In genomic region chr2:30366203-30366602, GRCm38 (mm10) we compare ENCODE assay signal across 16 mouse cellular contexts. TPM values are rescaled to one million over a fixed set of nuclear protein-coding genes. Genes with fewer than 3 reads are reported as not detected.
DNase-seq lines count a peak whose midpoint lies in the region; ATAC-seq and TF ChIP-seq lines count a peak whose summit lies in the region.
"Had no signal": no experiment of that assay in that cellular context is flagged by ENCODE, and none has a peak within 500 bp of the region (broad histone marks: within the 10 kb centered on the region; RNA-seq: fewer than 3 reads in every experiment).

No protein-coding gene starts in this region.

- peak; percentile 49 for TF ChIP-seq CTCF in heart, adult 2 months (IDR thresholded peaks at IDR 0.05)
- peak; percentile 38; the same call in 1 of the 2 replicates for TF ChIP-seq CTCF in lung, postnatal 0 days (IDR thresholded peaks at IDR 0.05)

- no peaks in the 10 kb centered on the region for H3K36me3 ChIP-seq in heart, adult 2 months (ENCODE audit: control insufficient read depth, insufficient read depth, low read length)
- H3K36me3 ChIP-seq in liver, embryonic 13.5 days: peaks cover 44% of the 10 kb centered on the region
- peaks cover 47% of the 10 kb centered on the region for H3K36me3 ChIP-seq in heart, embryonic 14.5 days (ENCODE audit: control insufficient read depth, insufficient read depth, low read length)
- peaks cover 17% of the 10 kb centered on the region; the same call in 1 of the 2 replicates for H3K36me3 ChIP-seq in lung, postnatal 0 days (ENCODE audit: insufficient read depth, low read length)

- no peak for TF ChIP-seq EP300 in heart, adult 2 months (IDR thresholded peaks at IDR 0.05; ENCODE audit: insufficient read depth, low read depth, low read length)
- TF ChIP-seq EP300 in lung, postnatal 0 days (IDR thresholded peaks at IDR 0.05): no peak

- ATAC-seq in liver, embryonic 13.5 days (ENCODE audit: low read depth): no peak
- no peak for ATAC-seq in heart, embryonic 14.5 days (ENCODE audit: insufficient number of reproducible peaks, insufficient read depth, low FRiP score, low read depth)
- no peak for ATAC-seq in lung, postnatal 0 days
- ATAC-seq: CD4-positive, CD25-positive, alpha-beta regulatory T cell, adult 4 months; forebrain, postnatal 0 days; hindbrain, embryonic 16.5 days; Patski had no signal

- H3K9me3 ChIP-seq in liver, embryonic 13.5 days (replicated peaks): peaks cover 5% of the 10 kb centered on the region; the same call in 1 of the 2 replicates
- 0 out of 2 replicates have a peak, but pooled peaks cover 3% of the 10 kb centered on the region for H3K9me3 ChIP-seq in heart, embryonic 14.5 days (ENCODE audit: control insufficient read depth, low read length)
- no peaks in the 10 kb centered on the region for H3K9me3 ChIP-seq in lung, postnatal 0 days (ENCODE audit: low read length)
- H3K9me3 ChIP-seq: midbrain, embryonic 10.5 days; stomach, embryonic 15.5 days had no signal

- intact Hi-C loops in heart, adult 2 months (cut with DNase I): no loop called here

- peak overlapping the region; percentile 93 for H3K27ac ChIP-seq in heart, adult 2 months
- peak overlapping the region; percentile 53 for H3K27ac ChIP-seq in liver, embryonic 13.5 days
- H3K27ac ChIP-seq in heart, embryonic 14.5 days (replicated peaks in 1 of 2; ENCODE audit: control insufficient read depth in 1 of 2, insufficient read depth in 1 of 2, low read depth in 2 of 2, low read length in 2 of 2): peak overlapping the region in 1 of 2 experiments; percentile 88; a peak in 2 of 4 replicates
- H3K27ac ChIP-seq in lung, postnatal 0 days (ENCODE audit: low read length): peak overlapping the region; percentile 47; the same call in 1 of the 2 replicates
- H3K27ac ChIP-seq: midbrain, embryonic 10.5 days; stomach, embryonic 15.5 days had no signal

- WGBS in heart, adult 2 months: 16% methylated on average over 5 of the region's 5 CpGs
- 68% methylated on average over 5 of the region's 5 CpGs for WGBS in liver, embryonic 13.5 days (ENCODE audit: insufficient replicate concordance)
- WGBS in heart, embryonic 14.5 days: 26% methylated on average over 5 of the region's 5 CpGs
- WGBS in lung, postnatal 0 days: 50% methylated on average over 5 of the region's 5 CpGs

- H3K27me3 ChIP-seq in heart, adult 2 months (ENCODE audit: control insufficient read depth, insufficient read depth, low read length): no peaks in the 10 kb centered on the region
- no peaks in the 10 kb centered on the region for H3K27me3 ChIP-seq in liver, embryonic 13.5 days
- H3K27me3 ChIP-seq in heart, embryonic 14.5 days (ENCODE audit: control insufficient read depth, insufficient read depth, low read length): no peaks in the 10 kb centered on the region
- no peaks in the 10 kb centered on the region for H3K27me3 ChIP-seq in lung, postnatal 0 days (replicated peaks; ENCODE audit: insufficient read depth, low read length)
- H3K27me3 ChIP-seq: Patski; stomach, embryonic 15.5 days had no signal

- H3K4me1 ChIP-seq in heart, adult 2 months (ENCODE audit: control insufficient read depth, insufficient read depth, low read length): peaks cover 4% of the 10 kb centered on the region; the same call in 1 of the 2 replicates
- H3K4me1 ChIP-seq in liver, embryonic 13.5 days (replicated peaks): peaks cover 34% of the 10 kb centered on the region
- H3K4me1 ChIP-seq in heart, embryonic 14.5 days (ENCODE audit: control insufficient read depth in 2 of 2, insufficient read depth in 2 of 2, low read length in 2 of 2): peaks cover 14 to 22% of the 10 kb centered on the region in 2 experiments
- peaks cover 11% of the 10 kb centered on the region; the same call in 1 of the 2 replicates for H3K4me1 ChIP-seq in lung, postnatal 0 days (ENCODE audit: insufficient read depth, low read depth, low read length)

- H3K4me2 ChIP-seq in liver, embryonic 13.5 days: peak overlapping the region; percentile 94; the same call in 1 of the 2 replicates
- H3K4me2 ChIP-seq in heart, embryonic 14.5 days (ENCODE audit: low read length): peak overlapping the region; percentile 75
- no peak overlapping the region for H3K4me2 ChIP-seq in lung, postnatal 0 days (replicated peaks; ENCODE audit: low read depth, low read length)

- H3K4me3 ChIP-seq in heart, adult 2 months: 0 out of 2 replicates have a peak overlapping the region, but pooled peaks have one; percentile 12
- H3K4me3 ChIP-seq in liver, embryonic 13.5 days (replicated peaks): no peak overlapping the region
- H3K4me3 ChIP-seq in heart, embryonic 14.5 days (ENCODE audit: control insufficient read depth in 1 of 2, insufficient read depth in 1 of 2, low read depth in 1 of 2, low read length in 2 of 2): no peak overlapping the region
- H3K4me3 ChIP-seq in lung, postnatal 0 days (ENCODE audit: low read depth, low read length): no peak overlapping the region
- H3K4me3 ChIP-seq: stomach, embryonic 15.5 days had no signal

- H3K79me2 ChIP-seq in heart, adult 2 months (replicated peaks; ENCODE audit: control insufficient read depth, insufficient read depth, low read length): no peaks in the 10 kb centered on the region

- peak in 1 of 2 experiments; percentile 46 for DNase-seq in heart, adult 2 months
- DNase-seq in heart, adult 9 months (ENCODE audit: low spot score in 2 of 2): no peak
- no peak for DNase-seq in liver, embryonic 13.5 days
- DNase-seq in liver: no peak
- DNase-seq in lung, postnatal 0 days (ENCODE audit: low spot score): peak; percentile 50
- no peak for DNase-seq in urinary bladder, postnatal 25 days (ENCODE audit: low spot score)
- DNase-seq in urinary bladder, adult 2 months (ENCODE audit: low spot score): no peak
- DNase-seq: forebrain, postnatal 0 days; right cerebral cortex, postnatal 4 days; thymus, postnatal 36 days had no signal

- H3K9ac ChIP-seq in heart, adult 2 months (ENCODE audit: low read depth, low read length): no peak overlapping the region
- no peak overlapping the region for H3K9ac ChIP-seq in liver, embryonic 13.5 days
- H3K9ac ChIP-seq in heart, embryonic 14.5 days (ENCODE audit: low read length): peak overlapping the region; percentile 28; the same call in 1 of the 2 replicates
- no peak overlapping the region for H3K9ac ChIP-seq in lung, postnatal 0 days (replicated peaks; ENCODE audit: low read depth)
- H3K9ac ChIP-seq: forebrain, postnatal 0 days; stomach, embryonic 15.5 days had no signal

- TF ChIP-seq POLR2A in heart, adult 2 months (IDR thresholded peaks at IDR 0.05; ENCODE audit: insufficient read depth, low read depth, low read length): no peak

RNA-seq across cellular contexts. Expression of gene Miga2, which starts 2.2 kb away (rescaled TPM):
- 10 to 100 TPM; 74.2 to 90.3 TPM for total RNA-seq in heart, adult 2 months (2021)
- polyA plus RNA-seq in heart, adult 2 months (2012; rRNA removed): 64.3 and 98.7 TPM in 2 replicates
- polyA plus RNA-seq in liver, embryonic 13.5 days (2015; fragmentation: Nextera tagmentation; extraction: Ambion mirVana): 8.5 and 10.0 TPM in 2 replicates
- polyA plus RNA-seq in heart, embryonic 14.5 days (2014; fragmentation: Nextera tagmentation; extraction: Ambion mirVana): 28.3 and 31.6 TPM in 2 replicates
- polyA plus RNA-seq in lung, postnatal 0 days (2015; fragmentation: Nextera tagmentation; extraction: Ambion mirVana): 13.8 and 14.9 TPM in 2 replicates
- 32.6 and 34.4 TPM in 2 replicates for polyA plus RNA-seq in urinary bladder, adult 2 months (2012; rRNA removed)

RNA-seq across cellular contexts. Expression of gene Sh3glb2, which starts 7.1 kb away (rescaled TPM):
- total RNA-seq in heart, adult 2 months (2021): 10 to 100 TPM; 37.7 to 40.6 TPM
- 125 and 143 TPM in 2 replicates for polyA plus RNA-seq in heart, adult 2 months (2012; rRNA removed)
- 20.9 and 21.3 TPM in 2 replicates for polyA plus RNA-seq in liver, embryonic 13.5 days (2015; fragmentation: Nextera tagmentation; extraction: Ambion mirVana)
- polyA plus RNA-seq in heart, embryonic 14.5 days (2014; fragmentation: Nextera tagmentation; extraction: Ambion mirVana): 94.6 and 97.3 TPM in 2 replicates
- polyA plus RNA-seq in lung, postnatal 0 days (2015; fragmentation: Nextera tagmentation; extraction: Ambion mirVana): 58.9 and 64.9 TPM in 2 replicates
- 191 and 259 TPM in 2 replicates for polyA plus RNA-seq in urinary bladder, adult 2 months (2012; rRNA removed)

RNA-seq across cellular contexts. Expression of gene Dolpp1, which starts 25.9 kb away (rescaled TPM):
- total RNA-seq in heart, adult 2 months (2021): 1 to 10 TPM; 5.9 to 9.0 TPM
- 23.5 and 25.1 TPM in 2 replicates for polyA plus RNA-seq in heart, adult 2 months (2012; rRNA removed)
- polyA plus RNA-seq in liver, embryonic 13.5 days (2015; fragmentation: Nextera tagmentation; extraction: Ambion mirVana): 20.3 and 21.3 TPM in 2 replicates
- polyA plus RNA-seq in heart, embryonic 14.5 days (2014; fragmentation: Nextera tagmentation; extraction: Ambion mirVana): 16.8 and 20.8 TPM in 2 replicates
- 25.0 and 26.1 TPM in 2 replicates for polyA plus RNA-seq in lung, postnatal 0 days (2015; fragmentation: Nextera tagmentation; extraction: Ambion mirVana)
- 18.9 and 27.3 TPM in 2 replicates for polyA plus RNA-seq in urinary bladder, adult 2 months (2012; rRNA removed)

RNA-seq across cellular contexts. Expression of gene Crat, which starts 49.4 kb away (rescaled TPM):
- total RNA-seq in heart, adult 2 months (2021): 100 to 1,000 TPM; 452 to 542 TPM
- polyA plus RNA-seq in heart, adult 2 months (2012; rRNA removed): 695 and 713 TPM in 2 replicates
- polyA plus RNA-seq in liver, embryonic 13.5 days (2015; fragmentation: Nextera tagmentation; extraction: Ambion mirVana): 20.5 and 23.9 TPM in 2 replicates
- polyA plus RNA-seq in heart, embryonic 14.5 days (2014; fragmentation: Nextera tagmentation; extraction: Ambion mirVana): 127 and 135 TPM in 2 replicates
- polyA plus RNA-seq in lung, postnatal 0 days (2015; fragmentation: Nextera tagmentation; extraction: Ambion mirVana): 36.5 and 37.4 TPM in 2 replicates
- 27.3 and 38.1 TPM in 2 replicates for polyA plus RNA-seq in urinary bladder, adult 2 months (2012; rRNA removed)

RNA-seq across cellular contexts. Expression of gene Ptpa, which starts 49.6 kb away (rescaled TPM):
- total RNA-seq in heart, adult 2 months (2021): 10 to 100 TPM; 82.7 to 91.2 TPM
- polyA plus RNA-seq in heart, adult 2 months (2012; rRNA removed): 88.7 and 107 TPM in 2 replicates
- polyA plus RNA-seq in liver, embryonic 13.5 days (2015; fragmentation: Nextera tagmentation; extraction: Ambion mirVana): 142 and 147 TPM in 2 replicates
- 42.0 and 61.2 TPM in 2 replicates for polyA plus RNA-seq in heart, embryonic 14.5 days (2014; fragmentation: Nextera tagmentation; extraction: Ambion mirVana)
- polyA plus RNA-seq in lung, postnatal 0 days (2015; fragmentation: Nextera tagmentation; extraction: Ambion mirVana): 88.0 and 93.3 TPM in 2 replicates
- 90.0 and 93.9 TPM in 2 replicates for polyA plus RNA-seq in urinary bladder, adult 2 months (2012; rRNA removed)
